Mouse (Mus musculus) limb, embryonic 11.5 days (tissue): ENCODE results near the gene Grm1. TPM values are rescaled to one million over a fixed set of nuclear protein-coding genes. Genes with fewer than 3 reads are reported as not detected.

ENCODE experiments used
- ATAC-seq: fragments of 200-750 bp; cut with Nextera tagmentation; 2 replicates; pipeline ENCODE4 v1.8.0; 2017; ENCODE audit warnings: low read depth; ENCODE audit not compliant: insufficient number of reproducible peaks, low FRiP score, low TSS enrichment
- DNase-seq: peaks from one replicate; pipeline ENCODE4 v3.0.0-alpha.2; 2015; ENCODE audit warnings: low spot score
- H3K27ac ChIP-seq: fragments of 300-500 bp; sonication (generic); replicated peaks from 2 replicates; pipeline ENCODE4 v1.5.1; 2014; ENCODE audit warnings: low read depth, mild to moderate bottlenecking, low read length
- H3K27me3 ChIP-seq: fragments of 300-500 bp; sonication (generic); 2 replicates; pipeline ENCODE4 v1.6.1; 2014; ENCODE audit warnings: mild to moderate bottlenecking, low read length, mixed read lengths; ENCODE audit not compliant: control insufficient read depth, insufficient read depth
- H3K36me3 ChIP-seq: fragments of 300-500 bp; sonication (generic); 2 replicates; pipeline ENCODE4 v1.6.1; 2014; ENCODE audit warnings: mild to moderate bottlenecking, low read length, moderate library complexity, mixed read lengths; ENCODE audit not compliant: control insufficient read depth, insufficient read depth
- H3K4me1 ChIP-seq: fragments of 300-500 bp; sonication (generic); 2 replicates; pipeline ENCODE4 v1.6.1; 2014; ENCODE audit warnings: low read length, mixed read lengths; ENCODE audit not compliant: control insufficient read depth, insufficient read depth
- H3K4me2 ChIP-seq: fragments of 300-500 bp; sonication (generic); 2 replicates; pipeline ENCODE4 v1.6.1; 2014; ENCODE audit warnings: low read depth, mild to moderate bottlenecking, moderate library complexity; ENCODE audit not compliant: severe bottlenecking
- H3K4me3 ChIP-seq: fragments of 300-500 bp; sonication (generic); 2 replicates; pipeline ENCODE4 v1.5.1; 2014; ENCODE audit warnings: low read depth, low read length
- H3K9ac ChIP-seq: fragments of 300-500 bp; sonication (generic); 2 replicates; pipeline ENCODE4 v1.6.1; 2014; ENCODE audit warnings: mild to moderate bottlenecking, low read length
- H3K9me3 ChIP-seq: fragments of 300-500 bp; sonication (generic); 2 replicates; pipeline ENCODE4 v1.6.1; 2016; ENCODE audit warnings: low read length; ENCODE audit not compliant: control insufficient read depth
- WGBS: fragments of 180-500 bp; shearing (Covaris S2); extraction: QIAGEN DNeasy Blood & Tissue Kit; methylation state at CpG from one replicate; pipeline ENCODE4 v1.1.7; 2014; 5-methylcytosine and 5-hydroxymethylcytosine counted together
- polyA plus RNA-seq: library from polyadenylated mRNA; unstranded; fragments of >200 nt; fragmentation: Nextera tagmentation; extraction: Ambion mirVana; gene quantifications from 2 replicates; pipeline ENCODE4 v1.2.1, GENCODE M21; 2014

Gene Grm1
- polyA plus RNA-seq, 1 experiment from 2014 or later, result 0.09 TPM

- no peaks in the 10 kb centered on the region for H3K4me1 ChIP-seq
- no peak for DNase-seq
- H3K9me3 ChIP-seq, result no peaks in the 10 kb centered on the region
- ATAC-seq, result no peak
- H3K36me3 ChIP-seq, result no peaks in the 10 kb centered on the region
- H3K4me3 ChIP-seq, result no peak overlapping the region
- no peak overlapping the region for H3K27ac ChIP-seq
- no peak overlapping the region for H3K9ac ChIP-seq
- no peaks in the 10 kb centered on the region for H3K27me3 ChIP-seq
- 84% methylated on average over 1 of the region's 1 CpGs for WGBS
- H3K4me2 ChIP-seq, result no peak overlapping the region
These were observed 251.0 kb downstream of the Grm1 start for GRCm38 (mm10) chr10:10831141-10831540.

- ATAC-seq (no peak), DNase-seq (no peak)
- H3K4me2 ChIP-seq, result no peak overlapping the region
- H3K27me3 ChIP-seq, result no peaks in the 10 kb centered on the region
- H3K27ac ChIP-seq, result no peak overlapping the region
- H3K4me3 ChIP-seq, result no peak overlapping the region
- H3K9ac ChIP-seq, result no peak overlapping the region
- WGBS, result 78% methylated on average over 1 of the region's 1 CpGs
- H3K9me3 ChIP-seq, result no peaks in the 10 kb centered on the region
- H3K36me3 ChIP-seq, result no peaks in the 10 kb centered on the region
- H3K4me1 ChIP-seq, result no peaks in the 10 kb centered on the region
These were observed 254.8 kb downstream of the Grm1 start for GRCm38 (mm10) chr10:10827308-10827707.

DNA sequence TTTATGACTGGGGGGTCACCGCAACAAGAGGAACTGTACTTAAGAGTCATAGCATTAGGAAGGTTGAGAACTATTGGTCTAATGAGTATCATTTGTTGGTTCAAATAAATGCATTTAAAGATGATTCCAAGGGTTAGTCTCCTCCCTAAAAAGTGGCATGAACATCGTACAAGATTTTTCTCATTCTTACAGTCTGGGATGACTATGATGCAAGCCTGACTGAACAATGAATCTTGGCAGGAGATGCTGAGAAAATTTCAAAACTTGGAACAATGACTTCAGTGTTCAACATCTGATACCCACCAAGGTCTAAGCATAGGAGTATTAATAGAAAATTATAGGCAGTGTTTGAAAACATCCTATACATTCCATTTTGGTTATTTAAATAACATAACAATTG, 264.1 kb downstream of the Grm1 start:
- Histone ChIP-seq H3K9ac (no peak overlapping the region), H3K4me1 (no peaks in the 10 kb centered on the region), H3K4me2 (no peak overlapping the region), H3K9me3 (no peaks in the 10 kb centered on the region), H3K27me3 (no peaks in the 10 kb centered on the region), H3K36me3 (no peaks in the 10 kb centered on the region), H3K27ac (no peak overlapping the region), H3K4me3 (no peak overlapping the region)
- DNase-seq (no peak), ATAC-seq (no peak)
- 94% methylated on average over 2 of the region's 2 CpGs for WGBS

DNA sequence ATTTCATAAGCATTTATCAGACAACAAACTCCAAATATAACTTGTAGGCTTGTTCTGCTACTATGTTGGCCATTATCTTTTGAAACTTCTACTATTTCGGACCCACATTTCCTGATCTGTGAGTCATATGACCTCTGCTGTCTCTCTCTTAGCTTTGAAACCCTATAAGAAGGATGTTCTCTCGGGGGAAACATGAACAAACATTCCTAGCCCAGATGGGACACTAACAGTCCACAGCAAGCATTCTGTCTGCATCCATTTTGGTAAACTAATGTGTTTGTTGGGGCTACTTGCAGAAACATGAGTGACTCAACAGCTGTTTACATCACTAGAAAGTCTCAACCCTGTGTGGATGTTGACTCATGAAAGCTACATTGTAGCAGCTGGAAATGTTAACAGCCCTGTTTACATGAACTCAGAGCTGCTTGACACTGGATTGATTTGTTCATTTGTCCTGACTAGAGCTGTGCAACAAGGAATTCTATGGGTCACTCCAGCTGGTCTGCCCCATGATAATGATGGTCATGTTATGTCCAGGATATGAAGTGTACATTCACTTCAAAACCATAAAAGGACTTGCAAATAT, 267.4 kb downstream of the Grm1 start:
- ATAC-seq, result no peak

GRCm38 (mm10) chr10:10812750-10813711, 269.1 kb downstream of the Grm1 start:
- Histone ChIP-seq H3K27ac (no peak overlapping the region), H3K4me3 (no peak overlapping the region), H3K4me1 (no peaks in the 10 kb centered on the region), H3K27me3 (no peaks in the 10 kb centered on the region), H3K36me3 (no peaks in the 10 kb centered on the region), H3K4me2 (no peak overlapping the region), H3K9me3 (no peaks in the 10 kb centered on the region), H3K9ac (no peak overlapping the region)
- DNase-seq, result no peak
- ATAC-seq, result no peak
- 80% methylated on average over 5 of the region's 5 CpGs for WGBS

More for the DNA sequence above, 267.4 kb downstream of the Grm1 start:
- Histone ChIP-seq H3K4me2 (no peak overlapping the region), H3K4me1 (no peaks in the 10 kb centered on the region), H3K9me3 (no peaks in the 10 kb centered on the region), H3K4me3 (no peak overlapping the region), H3K27me3 (no peaks in the 10 kb centered on the region), H3K36me3 (no peaks in the 10 kb centered on the region), H3K9ac (no peak overlapping the region), H3K27ac (no peak overlapping the region)
- no peak for DNase-seq
- WGBS, result 77% methylated on average over 2 of the region's 2 CpGs

DNA sequence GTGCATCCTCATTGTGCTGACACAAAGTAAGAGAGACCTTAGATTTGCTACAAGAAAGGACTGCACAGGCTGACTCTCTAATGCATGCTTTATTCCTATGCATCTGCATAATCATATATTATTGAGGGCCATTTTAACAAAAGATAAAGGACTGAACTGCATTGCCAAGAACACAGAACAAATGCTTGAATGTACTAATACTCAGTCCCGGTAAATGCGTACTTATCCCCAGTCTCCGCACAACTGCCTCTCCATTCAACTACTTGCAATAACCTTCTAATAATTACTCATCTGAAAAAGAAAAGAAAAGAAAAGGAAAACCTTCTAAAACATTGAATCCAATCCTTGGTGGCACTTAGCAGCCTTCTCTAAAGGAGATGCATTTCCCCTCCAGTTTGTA, 272.4 kb downstream of the Grm1 start:
- no peaks in the 10 kb centered on the region for H3K27me3 ChIP-seq
- no peak for DNase-seq
- H3K4me1 ChIP-seq, result no peaks in the 10 kb centered on the region
- no peaks in the 10 kb centered on the region for H3K9me3 ChIP-seq
- H3K4me3 ChIP-seq, result no peak overlapping the region
- no peak overlapping the region for H3K27ac ChIP-seq
- no peak for ATAC-seq
- no peaks in the 10 kb centered on the region for H3K36me3 ChIP-seq
- 94% methylated on average over 3 of the region's 3 CpGs for whole genome bisulfite sequencing
- H3K9ac ChIP-seq, result no peak overlapping the region
- no peak overlapping the region for H3K4me2 ChIP-seq

DNA sequence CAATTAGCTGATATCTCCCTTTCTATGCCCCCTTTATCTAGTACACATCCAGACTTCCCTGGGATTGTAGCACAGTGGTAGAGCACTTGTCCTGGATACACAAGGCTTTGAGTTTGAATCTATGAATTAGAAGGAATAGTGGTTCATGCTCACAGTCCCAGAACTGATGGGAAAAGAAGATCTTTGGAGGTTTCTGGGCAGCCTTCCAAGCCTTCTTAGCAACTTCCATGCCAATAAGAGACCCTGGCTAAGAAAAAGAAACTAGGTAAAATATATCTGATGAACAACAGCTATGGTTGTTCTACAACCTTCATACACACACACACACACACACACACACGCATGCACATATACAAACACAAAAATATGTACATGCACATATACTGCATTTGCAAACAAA, 286.8 kb downstream of the Grm1 start:
- DNase-seq, result no peak

DNA sequence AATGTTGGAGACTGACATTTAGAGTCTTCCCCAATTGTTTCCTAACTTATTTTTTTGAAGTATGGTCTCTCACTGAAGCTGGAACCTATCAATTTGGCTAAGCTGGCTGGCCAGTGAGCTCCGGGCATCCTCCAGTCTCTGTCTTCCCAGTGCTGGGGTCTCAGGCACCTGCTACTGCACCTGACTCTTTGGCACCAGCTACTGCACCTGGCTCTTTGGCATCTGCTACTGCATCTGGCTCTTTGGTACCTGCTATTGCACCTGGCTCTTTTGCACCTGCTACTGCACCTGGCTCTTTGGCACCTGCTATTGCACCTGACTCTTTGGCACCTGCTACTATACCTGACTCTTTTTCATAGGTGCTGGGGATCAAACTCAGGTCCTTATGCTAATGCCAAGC, 291.7 kb downstream of the Grm1 start:
- Histone ChIP-seq H3K4me3 (no peak overlapping the region), H3K36me3 (no peaks in the 10 kb centered on the region), H3K9me3 (no peaks in the 10 kb centered on the region), H3K9ac (no peak overlapping the region), H3K27ac (no peak overlapping the region), H3K27me3 (no peaks in the 10 kb centered on the region), H3K4me2 (no peak overlapping the region), H3K4me1 (no peaks in the 10 kb centered on the region)
- no peak for DNase-seq
- ATAC-seq, result no peak
- WGBS, result 83% methylated on average over 1 of the region's 1 CpGs

More for the DNA sequence above, 286.8 kb downstream of the Grm1 start:
- no peak overlapping the region for H3K4me3 ChIP-seq
- H3K9ac ChIP-seq, result no peak overlapping the region
- H3K27me3 ChIP-seq, result no peaks in the 10 kb centered on the region
- no peak overlapping the region for H3K27ac ChIP-seq
- H3K36me3 ChIP-seq, result no peaks in the 10 kb centered on the region
- H3K9me3 ChIP-seq, result no peaks in the 10 kb centered on the region
- no peak overlapping the region for H3K4me2 ChIP-seq
- ATAC-seq, result no peak
- H3K4me1 ChIP-seq, result no peaks in the 10 kb centered on the region
- WGBS, result 86% methylated on average over 1 of the region's 1 CpGs
